ENCODE assay signal across 8 mouse cellular contexts in genomic region chr9:15709599-15710381, GRCm38 (mm10). TPM values are rescaled to one million over a fixed set of nuclear protein-coding genes. Genes with fewer than 3 reads are reported as not detected.
DNase-seq lines count a peak whose midpoint lies in the region; ATAC-seq lines count a peak whose summit lies in the region.

Gene Slc36a4, plus strand, starts transcription at chr9:15709738.

- H3K36me3 ChIP-seq in hindbrain, embryonic 14.5 days (replicated peaks; ENCODE audit: control insufficient read depth, insufficient read depth): no peaks in the 10 kb centered on the region

- peak; percentile 93 for ATAC-seq in hindbrain, embryonic 14.5 days (ENCODE audit: low FRiP score)

- peak within 1 kb of the TSS; percentile 79 for H3K4me3 ChIP-seq in hindbrain, embryonic 14.5 days (replicated peaks; ENCODE audit: low read length)

- H3K27me3 ChIP-seq in hindbrain, embryonic 14.5 days (ENCODE audit: control insufficient read depth, insufficient read depth, low read length): no peaks in the 10 kb centered on the region

- under 1% methylated on average over 62 of the region's 75 CpGs for WGBS in hindbrain, embryonic 14.5 days

- H3K4me1 ChIP-seq in hindbrain, embryonic 14.5 days (replicated peaks; ENCODE audit: control insufficient read depth, insufficient read depth, low read length): peaks cover 26% of the 10 kb centered on the region

- H3K9me3 ChIP-seq in hindbrain, embryonic 14.5 days (ENCODE audit: control insufficient read depth, low read length): no peaks in the 10 kb centered on the region

- H3K9ac ChIP-seq in hindbrain, embryonic 14.5 days: peak within 1 kb of the TSS; percentile 87

- peak; percentile 50 for DNase-seq in MN1 (ENCODE audit: low spot score)
- peak; percentile 76 for DNase-seq in cerebellum, adult 9-10 months
- DNase-seq in frontal cortex, postnatal 25 days (ENCODE audit: low spot score in 2 of 2): peak; percentile 54 to 67
- DNase-seq in hindbrain, embryonic 14.5 days (ENCODE audit: low spot score): peak; percentile 78
- DNase-seq in layer of hippocampus, postnatal 36 days: peak; percentile 74 to 75
- DNase-seq in lung, postnatal 25 days (ENCODE audit: low spot score): peak; percentile 80
- DNase-seq in retina, adult 2 months (ENCODE audit: low read depth, low spot score): peak; percentile 41
- peak; percentile 68 for DNase-seq in thymus, postnatal 25 days

- H3K27ac ChIP-seq in hindbrain, embryonic 14.5 days: peak within 1 kb of the TSS; percentile 93

- peak within 1 kb of the TSS; percentile 79 for H3K4me2 ChIP-seq in hindbrain, embryonic 14.5 days (replicated peaks)

RNA-seq across cellular contexts. Expression of gene Slc36a4, which starts in this region (rescaled TPM):
- polyA plus RNA-seq in hindbrain, embryonic 14.5 days (2014; fragmentation: Nextera tagmentation; extraction: Ambion mirVana): 41.1 and 48.1 TPM in 2 replicates
- 10 to 100 TPM; 45.6 to 47.5 TPM for total RNA-seq in layer of hippocampus, postnatal 36 days (2021)

Comparison
In these comparisons a context has a peak if more than half of its experiments do, and no peak if none do; other contexts are left out.
1. Peak in every context shown above with its lines: DNase-seq, ATAC-seq, H3K4me3 ChIP-seq and H3K27ac ChIP-seq.